Mouse (Mus musculus): Measurements from ENCODE around the gene Hpn.

DNA sequence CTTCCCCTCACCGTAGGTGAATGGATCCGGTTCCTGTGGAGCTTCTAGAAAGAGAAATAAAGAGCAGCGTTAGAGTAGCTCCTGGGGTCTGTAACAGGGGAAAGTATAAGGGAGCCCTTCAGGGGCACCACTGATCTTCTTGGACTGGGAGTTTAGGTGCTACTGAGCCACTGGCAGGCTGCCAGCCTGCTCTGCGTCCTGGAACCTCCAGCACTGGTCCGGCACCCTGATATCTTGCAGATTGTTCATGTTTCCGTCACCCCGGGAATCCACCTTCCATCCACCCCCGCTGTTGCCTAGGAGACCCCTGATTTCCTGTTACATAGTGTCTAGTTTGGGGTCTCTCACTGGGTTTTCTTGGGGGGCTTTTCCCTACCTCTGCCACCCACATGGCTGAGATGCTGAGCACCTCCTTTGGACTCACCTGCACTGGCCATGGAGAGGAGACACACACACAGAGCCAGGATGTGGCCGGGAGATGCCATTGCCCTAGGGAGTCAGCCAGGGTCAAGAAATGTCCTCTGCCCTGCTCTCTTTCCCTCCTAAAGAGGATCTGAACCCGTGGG, 61.1 kb downstream of the Hpn start:
- TF ChIP-seq GATA1 (IDR thresholded peaks at IDR 0.05; ENCODE audit: borderline replicate concordance, low read length): no peak
- TF ChIP-seq FLI1 (IDR thresholded peaks at IDR 0.05; ENCODE audit: low read length): no peak

Measured in megakaryocyte, embryonic 14.5 days (primary cell).